Mouse (Mus musculus) liver, embryonic 12.5 days (tissue): ENCODE measurements around the gene Nckap5. TPM values are rescaled to one million over a fixed set of nuclear protein-coding genes. Genes with fewer than 3 reads are reported as not detected.

ENCODE experiments used
- ATAC-seq: fragments of 200-750 bp; cut with Nextera tagmentation; 2 replicates; pipeline ENCODE4 v1.8.0; 2017; ENCODE audit warnings: moderate number of reproducible peaks, mild to moderate bottlenecking, moderate library complexity
- H3K27ac ChIP-seq: fragments of 300-500 bp; sonication (generic); 2 replicates; pipeline ENCODE4 v1.5.1; 2016; ENCODE audit warnings: mild to moderate bottlenecking
- H3K27me3 ChIP-seq: fragments of 300-500 bp; sonication (generic); replicated peaks from 2 replicates; pipeline ENCODE4 v1.6.1; 2016; ENCODE audit warnings: mild to moderate bottlenecking, moderate library complexity
- H3K36me3 ChIP-seq: fragments of 300-500 bp; sonication (generic); 2 replicates; pipeline ENCODE4 v1.6.1; 2016; ENCODE audit warnings: mild to moderate bottlenecking, moderate library complexity
- H3K4me1 ChIP-seq: fragments of 300-500 bp; sonication (generic); 2 replicates; pipeline ENCODE4 v1.6.1; 2016
- H3K4me2 ChIP-seq: fragments of 300-500 bp; sonication (generic); 2 replicates; pipeline ENCODE4 v1.6.1; 2016; ENCODE audit warnings: mild to moderate bottlenecking, moderate library complexity
- H3K4me3 ChIP-seq: fragments of 300-500 bp; sonication (generic); 2 replicates; pipeline ENCODE4 v1.5.1; 2016; ENCODE audit warnings: mild to moderate bottlenecking, moderate library complexity
- H3K9ac ChIP-seq: fragments of 300-500 bp; sonication (generic); 2 replicates; pipeline ENCODE4 v1.6.1; 2016; ENCODE audit warnings: mild to moderate bottlenecking, moderate library complexity
- H3K9me3 ChIP-seq: fragments of 300-500 bp; sonication (generic); replicated peaks from 2 replicates; pipeline ENCODE4 v1.6.1; 2016; ENCODE audit warnings: mild to moderate bottlenecking, moderate library complexity
- WGBS: fragments of 180-500 bp; shearing (Covaris S2); methylation state at CpG from one replicate; pipeline ENCODE4 v1.1.7; 2016; ENCODE audit not compliant: insufficient replicate concordance; 5-methylcytosine and 5-hydroxymethylcytosine counted together
- polyA plus RNA-seq: library from polyadenylated mRNA; unstranded; fragments of >200 nt; fragmentation: Nextera tagmentation; extraction: Ambion mirVana; gene quantifications from 2 replicates; pipeline ENCODE4 v1.2.1, GENCODE M21; 2016

Gene Nckap5
- polyA plus RNA-seq, 1 experiment from 2014 or later, result 0.45 TPM

GRCm38 (mm10) chr1:126515054-126515756, 315.4 kb downstream of the Nckap5 start:
- WGBS, result 41% methylated on average over 3 of the region's 3 CpGs
- no peak overlapping the region for H3K9ac ChIP-seq

GRCm38 (mm10) chr1:126511835-126512445, 318.7 kb downstream of the Nckap5 start:
- Histone ChIP-seq H3K9me3 (no peaks in the 10 kb centered on the region), H3K9ac (no peak overlapping the region), H3K27ac (no peak overlapping the region), H3K36me3 (no peaks in the 10 kb centered on the region), H3K4me3 (no peak overlapping the region), H3K4me1 (no peaks in the 10 kb centered on the region), H3K4me2 (no peak overlapping the region), H3K27me3 (no peaks in the 10 kb centered on the region)
- no peak for ATAC-seq
- WGBS, result 58% methylated on average over 5 of the region's 5 CpGs

More at GRCm38 (mm10) chr1:126515054-126515756, 315.4 kb downstream of the Nckap5 start:
- Histone ChIP-seq H3K27ac (no peak overlapping the region), H3K4me2 (no peak overlapping the region), H3K4me3 (no peak overlapping the region), H3K4me1 (no peaks in the 10 kb centered on the region), H3K9me3 (no peaks in the 10 kb centered on the region), H3K27me3 (no peaks in the 10 kb centered on the region), H3K36me3 (no peaks in the 10 kb centered on the region)
- no peak for ATAC-seq

DNA sequence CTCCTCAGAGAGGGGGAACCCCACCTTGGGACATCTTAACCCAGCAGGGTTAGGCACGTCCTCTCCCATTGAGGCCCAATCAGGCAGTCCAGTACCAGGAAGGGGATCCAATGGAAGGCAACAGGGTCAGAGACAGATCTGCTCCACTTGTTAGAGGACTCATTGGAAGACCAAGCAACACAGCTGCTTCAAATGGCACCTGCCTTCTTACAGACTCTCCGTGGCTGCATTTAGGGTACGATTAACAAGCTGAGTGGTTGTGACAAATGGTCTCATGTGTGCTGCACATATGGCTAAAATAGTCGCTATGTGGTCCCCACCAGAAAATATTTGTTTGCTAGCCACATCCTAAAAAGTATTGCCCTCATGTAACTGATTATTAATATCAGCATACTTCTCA, 325.9 kb downstream of the Nckap5 start:
- no peak overlapping the region for H3K4me2 ChIP-seq
- no peak for ATAC-seq
- 61% methylated on average over 4 of the region's 4 CpGs for WGBS

DNA sequence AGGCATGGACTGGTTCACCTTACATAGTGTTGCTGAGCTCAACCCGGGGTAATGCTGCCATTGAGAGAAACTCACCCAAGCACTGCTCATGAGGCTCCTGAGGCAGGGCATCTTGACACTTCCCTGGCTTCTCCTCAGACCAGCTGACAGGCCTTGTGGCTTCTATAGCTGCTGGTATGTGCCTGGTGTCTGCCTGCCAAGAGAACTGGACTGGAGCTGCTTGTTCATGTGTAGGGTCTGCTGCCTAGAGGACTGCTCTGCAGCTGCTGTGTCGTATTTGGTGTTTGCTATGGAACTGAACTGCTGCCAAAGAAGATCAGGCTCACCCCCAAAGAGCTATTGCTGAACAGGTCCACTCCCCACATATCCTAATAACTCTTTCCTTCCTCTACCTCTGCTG, 327.9 kb downstream of the Nckap5 start:
- Histone ChIP-seq H3K4me2 (no peak overlapping the region), H3K27ac (no peak overlapping the region), H3K9ac (no peak overlapping the region), H3K9me3 (no peaks in the 10 kb centered on the region), H3K27me3 (no peaks in the 10 kb centered on the region), H3K4me1 (no peaks in the 10 kb centered on the region), H3K36me3 (no peaks in the 10 kb centered on the region), H3K4me3 (no peak overlapping the region)
- ATAC-seq, result no peak
- WGBS, result 70% methylated on average over 2 of the region's 2 CpGs

More for the DNA sequence above, 325.9 kb downstream of the Nckap5 start:
- H3K4me3 ChIP-seq, result no peak overlapping the region
- no peak overlapping the region for H3K27ac ChIP-seq
- H3K9ac ChIP-seq, result no peak overlapping the region
- H3K9me3 ChIP-seq, result no peaks in the 10 kb centered on the region
- H3K4me1 ChIP-seq, result no peaks in the 10 kb centered on the region
- H3K27me3 ChIP-seq, result no peaks in the 10 kb centered on the region
- H3K36me3 ChIP-seq, result no peaks in the 10 kb centered on the region

GRCm38 (mm10) chr1:126496722-126497121, 333.9 kb downstream of the Nckap5 start:
- WGBS, result 54% methylated on average over 7 of the region's 7 CpGs
- Histone ChIP-seq H3K36me3 (no peaks in the 10 kb centered on the region), H3K4me3 (no peak overlapping the region), H3K27ac (no peak overlapping the region), H3K4me1 (no peaks in the 10 kb centered on the region), H3K27me3 (peaks cover 12% of the 10 kb centered on the region), H3K9ac (no peak overlapping the region), H3K9me3 (no peaks in the 10 kb centered on the region), H3K4me2 (no peak overlapping the region)
- ATAC-seq, result no peak

DNA sequence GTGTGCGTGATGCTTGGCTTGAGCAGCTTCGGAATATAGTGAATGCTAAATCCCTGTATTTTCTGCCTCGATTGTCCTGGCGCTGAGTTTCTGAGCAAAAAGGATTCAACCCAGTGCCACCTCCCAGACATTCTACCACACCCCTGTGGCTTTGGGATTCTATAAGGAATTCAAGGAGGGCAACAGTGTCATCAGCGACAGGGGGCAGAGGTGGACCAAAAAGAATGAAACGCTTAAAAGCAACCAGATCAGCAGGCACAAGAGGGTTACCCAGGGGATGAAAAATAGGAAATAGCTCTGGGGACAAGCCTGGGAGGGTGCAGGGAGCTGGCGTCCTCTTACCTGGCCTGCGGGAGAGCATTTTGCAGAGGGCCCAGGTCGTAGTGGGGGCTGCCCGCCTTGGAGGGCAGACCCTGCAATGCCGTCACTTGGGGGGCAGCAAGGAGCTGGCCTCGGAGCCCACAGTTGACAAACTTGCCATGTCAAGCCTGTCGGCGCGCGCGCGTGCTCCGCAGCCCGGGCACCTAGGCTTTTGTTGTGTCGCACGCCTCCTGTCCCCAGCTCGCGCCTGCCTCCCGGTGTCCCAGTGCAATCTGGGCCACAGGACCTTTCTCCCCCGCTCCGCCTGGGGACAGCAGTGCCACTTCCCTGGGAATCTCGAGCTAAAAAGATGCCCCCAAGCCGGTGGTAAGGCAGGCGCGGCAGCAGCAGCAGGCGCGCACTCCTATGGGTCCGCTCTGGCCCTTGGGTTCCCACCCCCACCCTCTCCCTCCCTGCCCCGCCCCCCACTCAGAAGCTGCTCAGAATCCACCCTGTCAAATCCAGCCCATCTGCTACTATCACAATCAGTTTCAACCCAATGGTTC, 338.2 kb downstream of the Nckap5 start:
- 9% methylated on average over 35 of the region's 35 CpGs for WGBS
- ATAC-seq, result peak; percentile 15; the same call in 1 of the 2 replicates

GRCm38 (mm10) chr1:126491412-126491811, 339.2 kb downstream of the Nckap5 start:
- H3K9ac ChIP-seq, result no peak overlapping the region
- no peak overlapping the region for H3K4me2 ChIP-seq
- no peak for ATAC-seq
- peaks cover 18% of the 10 kb centered on the region for H3K27me3 ChIP-seq
- no peaks in the 10 kb centered on the region for H3K4me1 ChIP-seq
- H3K9me3 ChIP-seq, result no peaks in the 10 kb centered on the region
- H3K4me3 ChIP-seq, result no peak overlapping the region
- no peak overlapping the region for H3K27ac ChIP-seq
- H3K36me3 ChIP-seq, result no peaks in the 10 kb centered on the region
- WGBS, result 78% methylated on average over 5 of the region's 5 CpGs

More for the DNA sequence above, 338.2 kb downstream of the Nckap5 start:
- no peak overlapping the region for H3K9ac ChIP-seq
- no peaks in the 10 kb centered on the region for H3K4me1 ChIP-seq
- no peak overlapping the region for H3K27ac ChIP-seq
- peak overlapping the region; percentile 34 for H3K4me3 ChIP-seq
- peaks cover 18% of the 10 kb centered on the region for H3K27me3 ChIP-seq
- no peaks in the 10 kb centered on the region for H3K9me3 ChIP-seq
- no peaks in the 10 kb centered on the region for H3K36me3 ChIP-seq
- peak overlapping the region; percentile 60 for H3K4me2 ChIP-seq

GRCm38 (mm10) chr1:126490256-126490655, 340.3 kb downstream of the Nckap5 start:
- 48% methylated on average over 6 of the region's 6 CpGs for WGBS
- Histone ChIP-seq H3K4me2 (no peak overlapping the region), H3K4me1 (no peaks in the 10 kb centered on the region), H3K9ac (no peak overlapping the region), H3K27me3 (peaks cover 18% of the 10 kb centered on the region), H3K4me3 (no peak overlapping the region), H3K9me3 (no peaks in the 10 kb centered on the region), H3K36me3 (no peaks in the 10 kb centered on the region), H3K27ac (no peak overlapping the region)
- ATAC-seq, result no peak

- Histone ChIP-seq H3K9ac (no peak overlapping the region), H3K4me1 (no peaks in the 10 kb centered on the region), H3K36me3 (no peaks in the 10 kb centered on the region), H3K4me3 (no peak overlapping the region), H3K9me3 (no peaks in the 10 kb centered on the region), H3K4me2 (no peak overlapping the region), H3K27ac (no peak overlapping the region), H3K27me3 (no peaks in the 10 kb centered on the region)
- WGBS, result 68% methylated on average over 6 of the region's 6 CpGs
- no peak for ATAC-seq
Observed at GRCm38 (mm10) chr1:126484664-126485087, 345.9 kb downstream of the Nckap5 start.

DNA sequence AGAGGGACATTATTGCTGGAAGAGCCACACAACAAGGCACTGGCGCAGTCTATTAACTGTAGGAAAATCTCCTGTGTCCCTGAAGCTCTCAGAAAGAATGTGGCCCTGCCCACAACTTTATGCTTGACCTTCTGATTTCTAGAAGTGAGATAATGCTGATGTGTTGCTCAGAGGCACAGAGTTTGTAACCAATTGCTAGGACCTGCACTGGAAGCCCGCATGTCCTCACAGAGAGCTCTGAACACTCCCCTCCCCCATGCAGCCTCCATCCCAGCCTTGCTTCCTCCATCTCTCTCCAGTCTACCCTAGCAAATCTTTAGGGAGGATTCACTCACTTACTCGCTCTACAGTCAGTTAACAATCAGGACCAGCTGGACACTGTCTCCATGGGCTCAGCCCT, 346.9 kb downstream of the Nckap5 start:
- H3K27ac ChIP-seq, result no peak overlapping the region
- H3K9me3 ChIP-seq, result no peaks in the 10 kb centered on the region
- H3K4me1 ChIP-seq, result no peaks in the 10 kb centered on the region
- no peak overlapping the region for H3K4me2 ChIP-seq
- H3K4me3 ChIP-seq, result no peak overlapping the region
- WGBS, result 52% methylated on average over 3 of the region's 3 CpGs
- no peaks in the 10 kb centered on the region for H3K27me3 ChIP-seq
- no peaks in the 10 kb centered on the region for H3K36me3 ChIP-seq
- no peak overlapping the region for H3K9ac ChIP-seq
- ATAC-seq, result no peak

- Histone ChIP-seq H3K36me3 (no peaks in the 10 kb centered on the region), H3K27me3 (no peaks in the 10 kb centered on the region), H3K9ac (no peak overlapping the region), H3K4me2 (no peak overlapping the region), H3K4me3 (no peak overlapping the region), H3K9me3 (no peaks in the 10 kb centered on the region), H3K27ac (no peak overlapping the region), H3K4me1 (no peaks in the 10 kb centered on the region)
- WGBS, result 46% methylated on average over 7 of the region's 7 CpGs
- no peak for ATAC-seq
Observed at GRCm38 (mm10) chr1:126481459-126482228, 349.0 kb downstream of the Nckap5 start.
